Comparison of ENCODE assay signal across 8 mouse cellular contexts in the genomic region with DNA sequence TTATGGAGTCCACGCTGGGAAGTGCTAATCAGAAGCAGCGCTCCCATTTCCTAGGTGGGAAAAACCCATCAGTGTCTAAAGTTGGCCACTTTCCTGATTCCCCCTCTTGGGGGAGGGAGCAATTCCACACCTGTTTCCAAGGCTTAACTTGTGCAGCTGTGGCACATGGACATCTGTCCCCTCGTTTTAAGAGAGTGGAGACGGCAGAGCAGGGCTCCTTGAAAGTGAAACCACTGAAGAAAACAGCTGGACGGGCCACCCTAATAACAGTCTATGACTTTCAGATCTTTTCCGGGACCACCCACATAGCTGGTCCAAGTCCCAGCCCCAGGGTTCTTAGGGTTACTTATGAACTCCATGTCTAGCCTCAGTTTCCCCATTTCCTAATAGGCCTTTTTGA.
DNase-seq lines count a peak whose midpoint lies in the region; ATAC-seq and TF ChIP-seq lines count a peak whose summit lies in the region.

No protein-coding gene starts in this region.

- H3K4me1 ChIP-seq in E14TG2a.4 (replicated peaks; ENCODE audit: low read depth, low read length): peaks cover 50% of the 10 kb centered on the region
- H3K4me1 ChIP-seq in heart, embryonic 12.5 days (replicated peaks): peaks cover 28% of the 10 kb centered on the region
- peaks cover 59% of the 10 kb centered on the region for H3K4me1 ChIP-seq in limb, embryonic 10.5 days
- peaks cover 43% of the 10 kb centered on the region for H3K4me1 ChIP-seq in forebrain, embryonic 13.5 days

- no peak overlapping the region for H3K9ac ChIP-seq in heart, embryonic 12.5 days
- H3K9ac ChIP-seq in forebrain, embryonic 13.5 days: no peak overlapping the region

- WGBS in heart, embryonic 12.5 days: 45% methylated on average over 6 of the region's 6 CpGs
- 22% methylated on average over 6 of the region's 6 CpGs for WGBS in limb, embryonic 10.5 days
- WGBS in forebrain, embryonic 13.5 days: 42% methylated on average over 6 of the region's 6 CpGs

- peak overlapping the region; percentile 56 for H3K4me3 ChIP-seq in E14TG2a.4 (replicated peaks; ENCODE audit: low read length)
- H3K4me3 ChIP-seq in heart, embryonic 12.5 days: no peak overlapping the region
- H3K4me3 ChIP-seq in limb, embryonic 10.5 days: peak overlapping the region; percentile 40; the same call in 1 of the 2 replicates
- H3K4me3 ChIP-seq in forebrain, embryonic 13.5 days: no peak overlapping the region

- peak; percentile 6 for DNase-seq in 3134 (ENCODE audit: extremely low read depth, insufficient read length, low spot score)
- peak; percentile 73 for DNase-seq in limb, embryonic 10.5 days (ENCODE audit: low spot score)
- no peak for DNase-seq in cerebellum, postnatal 10 days
- no peak for DNase-seq in adrenal gland, postnatal 10 days
- DNase-seq in liver: no peak

- no peaks in the 10 kb centered on the region for H3K36me3 ChIP-seq in E14TG2a.4 (ENCODE audit: insufficient read depth, low read length)
- no peaks in the 10 kb centered on the region for H3K36me3 ChIP-seq in heart, embryonic 12.5 days
- no peaks in the 10 kb centered on the region for H3K36me3 ChIP-seq in limb, embryonic 10.5 days
- no peaks in the 10 kb centered on the region for H3K36me3 ChIP-seq in forebrain, embryonic 13.5 days (ENCODE audit: poor library complexity, severe bottlenecking)

- no peak for ATAC-seq in heart, embryonic 12.5 days (ENCODE audit: insufficient number of reproducible peaks, low FRiP score)
- ATAC-seq in forebrain, embryonic 13.5 days: no peak

- peak overlapping the region; percentile 26 for H3K4me2 ChIP-seq in heart, embryonic 12.5 days
- H3K4me2 ChIP-seq in forebrain, embryonic 13.5 days: no peak overlapping the region; the same call in 1 of the 2 replicates

- H3K9me3 ChIP-seq in E14TG2a.4 (ENCODE audit: low read length): no peaks in the 10 kb centered on the region
- no peaks in the 10 kb centered on the region for H3K9me3 ChIP-seq in heart, embryonic 12.5 days (replicated peaks)
- no peaks in the 10 kb centered on the region for H3K9me3 ChIP-seq in limb, embryonic 10.5 days (replicated peaks)
- H3K9me3 ChIP-seq in forebrain, embryonic 13.5 days (replicated peaks): no peaks in the 10 kb centered on the region

- TF ChIP-seq CTCF in E14TG2a.4 (conservative IDR thresholded peaks at IDR 0.05; ENCODE audit: low read length): no peak

- peaks cover 14% of the 10 kb centered on the region for H3K27me3 ChIP-seq in E14TG2a.4 (ENCODE audit: insufficient read depth, low read length)
- H3K27me3 ChIP-seq in heart, embryonic 12.5 days (replicated peaks): no peaks in the 10 kb centered on the region
- peaks cover 54% of the 10 kb centered on the region for H3K27me3 ChIP-seq in limb, embryonic 10.5 days (ENCODE audit: low read depth, poor library complexity, severe bottlenecking)
- 0 out of 2 replicates have a peak, but pooled peaks cover 3% of the 10 kb centered on the region for H3K27me3 ChIP-seq in forebrain, embryonic 13.5 days

- H3K27ac ChIP-seq in heart, embryonic 12.5 days (ENCODE audit: poor library complexity, severe bottlenecking): peak overlapping the region; percentile 15; the same call in 1 of the 2 replicates
- H3K27ac ChIP-seq in limb, embryonic 10.5 days: peak overlapping the region; percentile 89
- H3K27ac ChIP-seq in forebrain, embryonic 13.5 days: no peak overlapping the region

Comparison
In these comparisons a context has a peak if more than half of its experiments do, and no peak if none do; other contexts are left out.
1. DNase-seq: peak in 3134 (single experiment) and limb, embryonic 10.5 days (single experiment); none in cerebellum, postnatal 10 days (0 of 2), adrenal gland, postnatal 10 days (single experiment) and liver (single experiment).
2. H3K4me3 ChIP-seq: peak in E14TG2a.4 (single experiment) and limb, embryonic 10.5 days (single experiment); none in heart, embryonic 12.5 days (single experiment) and forebrain, embryonic 13.5 days (single experiment).